Mouse (Mus musculus) c-Kit-positive CD71-positive TER-119-negative erythroid progenitor cells, embryonic 14.5 days (primary cell): Measurements from ENCODE around the gene Cabs1.

ENCODE experiments used
- DNase-seq: peaks from one replicate; pipeline ENCODE4 v3.0.0-alpha.2; 2013; ENCODE audit warnings: low read depth

Gene Cabs1

DNA sequence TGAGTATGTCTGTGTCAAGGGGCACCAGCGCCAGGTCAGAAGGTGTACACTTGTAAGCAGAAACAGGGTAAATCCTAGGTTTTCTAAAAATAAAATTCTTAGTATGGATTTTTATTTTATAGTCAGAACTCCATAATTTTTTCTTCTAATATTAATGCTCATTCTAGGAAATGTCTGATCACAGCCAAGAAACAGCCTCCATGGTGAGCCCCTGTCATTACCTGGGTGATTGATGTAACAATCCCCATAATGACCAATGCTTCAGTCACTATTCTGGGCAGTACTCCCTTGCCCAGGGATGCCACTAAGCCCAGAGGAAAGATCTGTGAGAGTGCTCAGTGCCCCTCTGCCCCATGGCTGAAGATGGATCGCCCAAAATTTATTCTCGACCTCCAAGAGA is at the start of gene Cabs1:
Gene Cabs1, plus strand, starts transcription at position 301 of the 400 bp plus-strand sequence.
- no peak for DNase-seq

DNA sequence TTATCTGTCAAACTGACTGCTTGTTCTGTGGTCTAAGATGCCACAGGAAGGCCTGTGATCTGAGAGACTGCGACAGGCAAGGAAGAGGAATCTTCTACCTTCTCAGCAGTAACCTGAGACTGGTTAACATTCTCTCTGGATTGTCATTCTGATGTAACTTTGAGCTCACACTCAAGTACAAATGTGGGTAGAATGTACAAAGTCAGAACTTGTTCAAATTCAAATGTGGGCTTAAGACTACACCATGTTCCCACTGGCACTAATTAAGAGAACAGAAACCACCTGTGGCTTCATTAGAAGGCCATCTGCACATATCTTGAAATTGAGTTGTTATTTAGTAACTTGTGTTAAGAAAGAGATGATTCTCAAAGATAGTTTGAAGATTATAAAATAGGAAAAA is 47.6 kb upstream of the Cabs1 start:
- DNase-seq: no peak

DNA sequence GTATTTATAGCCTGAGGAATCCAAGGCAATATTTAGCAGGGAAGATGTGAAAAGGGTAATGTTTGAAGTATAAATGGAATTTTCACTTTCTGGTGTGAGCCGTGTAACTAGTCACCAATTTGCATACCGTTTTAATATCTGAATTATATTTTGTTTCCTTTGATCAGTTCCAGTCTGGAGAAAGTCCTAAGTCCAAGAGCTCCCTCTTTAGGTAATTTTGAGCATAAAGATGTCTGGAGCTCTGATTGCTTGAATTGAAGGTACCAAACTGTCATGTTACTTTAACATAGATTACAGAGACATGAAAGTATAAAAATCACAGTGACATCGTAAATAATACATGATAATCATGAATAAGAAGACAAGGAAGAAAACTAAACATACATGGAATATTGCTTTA is 38.5 kb upstream of the Cabs1 start:
- no peak for DNase-seq

DNA sequence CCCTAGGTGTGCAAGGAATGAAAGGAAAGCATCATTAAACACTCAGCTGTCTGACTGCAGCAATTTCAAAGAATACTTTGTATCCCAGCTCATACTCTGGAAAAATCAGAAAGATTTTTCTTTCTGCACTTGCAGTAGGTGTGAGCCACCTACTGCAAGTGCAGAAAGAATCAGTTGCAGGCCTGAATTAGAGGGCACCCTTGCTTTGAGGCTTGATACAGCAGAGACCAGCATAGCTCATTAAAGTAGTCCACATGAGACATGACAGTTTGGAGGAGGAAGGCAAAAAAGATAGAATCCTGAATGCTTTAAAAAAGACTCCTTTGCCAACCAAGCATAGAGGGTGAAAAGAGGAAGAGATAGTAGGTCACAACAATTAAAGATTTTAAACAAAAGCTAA is 36.7 kb upstream of the Cabs1 start:
- no peak for DNase-seq

DNA sequence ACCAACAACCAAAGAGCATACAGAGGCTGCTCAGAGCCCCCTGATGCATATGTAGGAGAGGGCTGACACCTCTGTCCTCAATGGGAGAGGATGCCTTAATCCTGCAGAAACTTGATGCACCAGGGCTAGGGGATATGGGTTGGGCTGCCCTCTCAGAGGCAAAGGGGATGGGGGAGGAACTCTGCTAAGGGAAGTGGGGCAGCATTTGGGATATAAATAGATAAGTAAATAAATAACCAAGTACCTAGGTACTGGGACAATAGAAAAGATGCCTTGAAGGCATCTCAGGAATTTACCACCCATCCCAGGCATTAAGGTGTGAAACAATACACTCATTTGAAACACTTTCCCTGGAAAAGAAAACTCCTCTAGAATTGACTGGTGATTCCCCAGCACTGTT is 27.4 kb upstream of the Cabs1 start:
- DNase-seq: no peak

DNA sequence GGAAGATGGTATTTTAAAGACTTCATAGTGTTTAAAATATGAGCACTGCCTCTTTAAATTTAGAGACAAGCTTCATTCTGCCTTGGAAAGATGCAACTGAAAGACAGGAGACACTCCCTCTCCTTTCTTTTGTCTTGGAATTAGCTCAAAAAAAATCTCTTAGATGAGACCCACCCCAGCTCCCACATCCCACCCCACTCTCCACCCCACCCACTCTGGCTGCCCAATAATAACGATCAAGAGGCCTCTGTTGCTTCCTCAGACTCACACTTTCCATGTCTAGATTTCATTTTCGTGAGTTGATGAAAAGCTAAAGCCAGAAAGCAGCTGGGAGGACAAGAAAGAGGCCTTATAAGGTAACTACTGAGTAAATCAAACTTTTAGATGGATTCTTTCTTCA is 10.0 kb upstream of the Cabs1 start, which contains the start of the genes 2310003L06Rik and Gm28434:
Gene 2310003L06Rik, plus strand, starts transcription at position 259 of the 400 bp plus-strand sequence.
Gene Gm28434, plus strand, starts transcription at position 317 of the 400 bp plus-strand sequence.
- no peak for DNase-seq

DNA sequence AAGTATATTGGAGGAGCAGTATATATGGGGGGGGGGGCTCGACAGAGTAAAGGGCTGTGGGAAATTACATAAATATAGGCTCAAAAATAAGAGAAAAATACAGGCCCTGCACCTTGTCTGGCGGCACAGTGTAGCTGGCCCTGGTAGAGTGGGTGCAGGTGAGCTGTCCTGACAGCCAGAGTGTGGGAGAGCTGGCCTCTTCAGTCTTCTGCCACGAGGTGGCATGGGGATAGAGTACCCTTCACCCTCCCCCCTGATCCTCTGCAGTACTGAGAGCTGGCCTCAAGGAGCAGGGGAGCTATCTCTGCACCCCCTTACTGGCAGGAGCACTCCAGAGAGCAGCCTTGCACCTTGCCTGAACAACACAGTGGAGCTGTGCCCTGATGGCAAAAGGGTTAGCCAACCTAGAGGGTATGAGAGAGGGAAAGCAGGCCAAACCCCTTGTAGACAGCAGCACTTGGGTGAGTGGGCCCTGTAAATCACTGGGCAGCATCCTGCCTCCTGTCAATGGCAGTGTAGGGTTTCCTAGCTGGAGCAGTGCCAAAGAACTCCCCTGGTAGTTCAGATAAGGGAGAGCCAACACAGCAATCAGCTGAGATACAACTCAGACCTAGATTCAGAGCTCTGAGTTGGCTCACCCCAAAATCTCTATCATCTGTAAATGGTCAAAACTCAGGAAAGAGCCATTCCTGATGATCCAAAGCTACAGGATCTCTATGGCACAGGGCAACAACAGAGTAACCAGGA is 3.4 kb downstream of the Cabs1 start:
- DNase-seq: no peak

DNA sequence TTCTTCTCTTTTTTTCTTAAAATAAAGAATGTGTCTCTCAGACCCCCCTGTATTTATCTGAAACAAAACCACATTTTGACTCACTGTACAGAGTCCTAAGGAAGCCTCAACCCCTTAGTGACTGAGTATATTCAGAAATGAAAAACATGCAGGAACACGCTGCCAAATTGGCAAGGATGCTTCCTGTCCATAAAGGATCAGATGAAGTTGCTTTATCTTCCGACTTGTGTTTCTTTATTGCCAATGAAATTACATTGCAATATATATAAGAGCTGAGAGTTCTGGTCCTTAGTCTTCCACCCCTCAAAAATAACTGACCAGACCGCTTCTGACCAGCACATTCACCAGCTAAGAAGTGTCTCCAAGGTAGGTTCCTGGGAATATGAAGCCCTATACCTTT is 23.0 kb downstream of the Cabs1 start, which contains the start of gene Smr3a:
Gene Smr3a, plus strand, starts transcription at position 301 of the 400 bp plus-strand sequence.
- no peak for DNase-seq

DNA sequence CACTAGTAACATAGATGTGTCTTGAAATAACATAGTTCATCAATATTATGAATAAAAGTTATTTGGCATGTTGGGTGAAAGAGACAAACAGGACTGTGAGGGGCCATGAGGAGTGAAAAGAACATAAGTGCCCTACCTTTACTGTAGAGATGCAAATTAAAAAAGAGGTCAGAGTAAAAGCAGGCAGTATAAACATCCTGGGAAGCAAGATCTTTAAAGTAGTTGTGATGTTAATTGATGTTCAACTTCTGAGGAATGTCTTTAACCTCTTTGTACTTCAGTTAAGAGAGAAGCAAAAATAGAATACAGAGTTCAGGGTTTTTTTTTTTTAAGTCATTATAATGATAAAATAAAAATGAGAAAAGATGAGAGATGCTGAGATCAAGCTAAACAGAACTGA is 26.0 kb downstream of the Cabs1 start:
- DNase-seq: no peak
